Mouse (Mus musculus) right cerebral cortex, adult 2 months (tissue): ENCODE data around the gene Raet1e.
"Not testable (repeated sequence)": the region's sequence is repeated elsewhere in the genome, so short reads cannot be mapped to it uniquely, and the experiment has no call there.

Source experiments
- DNase-seq, 2 experiments: peaks; one replicate each; pipeline ENCODE4 v3.0.0; 2021 to 2022; ENCODE audit warnings: low spot score in 2 of 2

Raet1e gene

DNA sequence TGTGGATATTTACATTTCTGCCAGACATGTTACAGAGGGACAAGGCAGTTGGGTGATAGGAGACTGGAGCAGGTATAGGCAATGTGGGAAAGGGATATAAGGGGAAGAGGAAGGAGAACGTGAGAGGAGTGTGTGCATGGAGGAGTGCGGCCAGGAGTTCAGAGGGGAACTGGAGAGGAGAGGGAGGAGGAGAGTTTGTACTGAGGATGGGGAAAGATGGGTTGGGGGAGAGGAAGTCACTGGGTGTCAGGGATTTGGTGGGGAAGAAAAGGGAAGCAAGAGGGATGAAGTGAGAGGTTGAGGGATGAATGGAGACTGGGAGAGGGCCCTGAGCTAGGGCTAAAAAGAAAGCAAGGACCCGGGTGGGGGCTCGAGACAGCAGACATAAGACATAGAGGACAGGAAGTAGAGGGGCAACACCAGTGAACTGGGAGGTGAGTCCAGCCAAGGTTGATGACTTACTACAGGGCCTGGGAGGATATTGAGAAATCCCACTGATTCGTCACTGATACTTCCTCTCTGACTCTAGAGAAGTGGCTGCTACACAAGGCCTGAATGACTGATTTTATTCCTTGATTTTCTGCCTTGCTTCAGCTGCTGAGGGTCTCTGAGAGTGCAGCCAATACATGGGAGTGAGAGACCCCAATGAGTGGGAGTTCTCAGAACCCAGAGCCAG lies 7.1 kb downstream of the Raet1e start:
- DNase-seq = not testable (repeated sequence)

DNA sequence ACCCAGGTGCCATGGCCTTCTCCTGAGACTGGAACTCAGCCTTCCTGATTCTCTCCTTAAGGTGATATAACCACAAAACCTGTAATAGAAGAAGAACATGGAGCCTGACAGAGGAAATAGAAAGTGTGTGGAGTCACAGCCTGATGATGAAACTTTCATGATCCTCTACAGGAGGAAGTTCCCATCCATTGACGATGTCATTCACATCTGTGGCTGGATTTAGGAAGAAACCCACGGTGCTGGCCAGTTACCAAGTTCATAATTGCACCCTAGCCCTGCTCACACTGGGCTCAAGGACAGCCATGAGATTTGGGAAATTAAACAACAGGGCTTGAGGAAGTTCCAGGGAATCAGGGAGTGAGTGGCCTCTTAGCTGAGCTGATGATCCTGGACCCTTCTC lies 7.7 kb downstream of the Raet1e start:
- not testable (repeated sequence) for DNase-seq

DNA sequence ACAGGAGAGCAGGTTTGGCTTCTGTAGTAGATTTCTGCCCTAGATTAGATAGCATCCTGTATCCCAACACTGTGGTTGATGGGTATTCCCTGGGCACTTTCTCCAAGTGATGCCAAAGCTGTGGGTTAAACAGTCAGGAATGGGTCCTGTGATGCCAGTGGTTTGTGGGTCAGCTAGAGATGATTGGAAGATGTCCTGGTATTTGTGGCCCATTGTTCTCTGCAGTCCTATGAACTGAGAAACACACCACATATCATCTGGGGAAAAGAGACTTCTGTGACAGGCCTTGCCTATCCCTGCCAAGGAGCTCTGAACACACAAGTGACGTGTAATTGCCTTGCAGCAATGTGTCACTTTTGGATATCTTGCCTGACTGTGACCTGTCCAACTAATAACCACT lies 8.7 kb downstream of the Raet1e start:
- not testable (repeated sequence) for DNase-seq

DNA sequence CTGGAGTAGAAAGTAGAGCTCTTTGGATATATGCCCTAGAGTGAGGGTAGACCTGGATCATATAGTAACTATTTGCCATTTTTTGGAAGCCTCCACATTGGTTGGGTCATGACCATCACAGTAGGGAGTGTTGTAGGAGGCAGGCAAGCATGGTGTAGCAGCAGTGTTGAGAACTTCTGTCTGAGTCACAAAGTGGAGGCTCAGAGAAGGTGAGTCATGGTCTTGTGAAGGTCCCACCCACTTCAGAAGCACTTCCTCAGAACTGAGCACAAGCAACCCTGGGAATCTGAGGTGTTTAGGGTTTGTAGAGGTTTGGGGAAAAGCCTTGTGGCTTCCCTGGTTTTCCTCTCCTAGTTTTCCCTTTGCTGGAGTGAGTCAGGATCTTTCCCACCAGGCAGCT lies 10.7 kb downstream of the Raet1e start:
- DNase-seq = not testable (repeated sequence)

DNA sequence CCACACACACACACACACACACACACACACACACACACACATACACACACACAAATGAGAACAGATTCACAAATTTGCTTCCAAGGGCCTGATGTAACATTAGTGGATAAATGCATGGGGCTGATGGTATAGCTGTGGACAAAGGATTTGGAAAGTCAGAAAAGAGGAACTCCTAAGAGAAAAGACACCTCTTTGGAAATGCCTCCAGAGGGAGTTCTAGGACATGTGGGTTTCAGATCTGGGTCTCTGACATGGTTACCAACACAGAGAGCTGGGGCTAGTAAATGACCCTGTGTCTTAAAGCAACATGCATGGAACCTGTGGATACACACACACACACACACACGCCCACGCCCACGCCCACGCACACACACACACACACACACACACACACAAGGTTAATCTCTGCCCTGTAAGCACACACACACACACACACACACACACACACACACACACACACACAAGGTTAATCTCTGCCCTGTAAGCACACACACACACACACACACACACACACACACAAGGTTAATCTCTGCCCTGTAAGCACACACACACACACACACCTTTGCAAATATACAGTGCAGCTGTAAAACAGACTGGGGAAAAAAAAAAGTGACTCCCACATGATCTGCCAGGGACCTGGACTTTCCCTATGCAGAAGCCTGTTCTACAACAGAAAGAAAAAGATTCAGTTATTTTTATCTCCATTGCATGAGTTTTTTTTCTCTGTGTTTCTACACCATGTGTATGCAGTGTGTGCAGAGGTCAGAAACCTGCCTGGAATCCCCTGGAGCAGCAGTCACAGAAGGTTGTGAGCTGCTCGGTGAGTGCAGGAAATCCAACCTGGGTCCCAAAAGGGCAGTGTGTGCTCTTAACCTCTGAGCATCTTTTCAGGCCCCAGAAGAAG lies 14.3 kb downstream of the Raet1e start:
- not testable (repeated sequence) for DNase-seq

DNA sequence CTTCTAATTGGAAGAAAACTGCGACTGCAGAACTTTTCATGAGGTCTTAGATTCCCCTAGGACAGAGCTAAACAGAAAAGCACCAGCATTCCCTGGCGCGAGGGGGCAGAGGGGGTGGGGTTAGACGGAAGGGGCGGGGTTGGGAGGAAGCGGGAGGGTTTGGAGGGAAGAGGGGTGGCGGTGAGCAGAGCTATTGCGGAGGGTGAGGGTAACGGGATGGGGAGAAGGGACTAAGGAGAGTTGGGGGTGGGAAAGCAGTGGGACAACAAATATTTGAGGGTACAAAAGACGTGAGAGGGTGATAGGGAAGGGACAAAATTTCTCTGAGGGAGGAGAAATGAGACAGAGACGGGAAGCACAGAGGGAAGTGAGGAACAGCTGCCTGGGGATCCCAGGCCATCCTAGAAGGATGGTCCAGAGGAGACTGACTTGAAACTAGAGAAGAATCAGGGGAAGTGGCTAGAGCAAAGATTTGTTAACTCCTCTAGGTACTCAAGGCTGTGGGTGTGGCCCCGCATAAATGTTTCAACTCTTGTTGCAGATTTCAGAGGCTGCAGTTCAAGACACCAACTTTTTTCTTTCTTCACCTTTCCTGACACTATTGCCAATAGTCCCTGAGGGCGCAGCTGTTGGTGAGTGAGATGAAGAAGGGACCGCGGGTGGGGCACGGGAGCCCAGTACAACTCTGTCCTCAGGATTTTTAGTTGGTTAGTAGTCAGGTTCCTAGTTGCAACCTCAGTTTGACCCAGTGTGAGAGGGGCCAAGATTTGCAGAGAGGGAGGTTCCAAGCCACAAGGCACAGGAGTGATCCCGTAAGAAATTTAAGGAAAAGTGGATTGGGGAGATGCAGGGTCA lies 15.2 kb downstream of the Raet1e start:
- DNase-seq = not testable (repeated sequence)

DNA sequence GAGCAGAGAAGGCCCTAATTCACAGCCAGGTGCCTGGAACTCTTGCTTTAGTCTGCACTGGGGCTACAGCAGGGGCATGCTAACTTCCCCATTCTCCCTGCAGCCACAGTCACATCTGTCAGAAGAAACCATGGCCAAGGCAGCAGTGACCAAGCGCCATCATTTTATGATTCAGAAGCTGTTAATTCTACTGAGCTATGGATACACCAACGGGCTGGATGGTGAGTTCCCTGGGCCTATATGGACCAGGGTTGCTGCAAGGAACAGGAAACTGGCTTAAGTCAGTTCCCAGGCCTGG lies 15.8 kb downstream of the Raet1e start:
- not testable (repeated sequence) for DNase-seq

DNA sequence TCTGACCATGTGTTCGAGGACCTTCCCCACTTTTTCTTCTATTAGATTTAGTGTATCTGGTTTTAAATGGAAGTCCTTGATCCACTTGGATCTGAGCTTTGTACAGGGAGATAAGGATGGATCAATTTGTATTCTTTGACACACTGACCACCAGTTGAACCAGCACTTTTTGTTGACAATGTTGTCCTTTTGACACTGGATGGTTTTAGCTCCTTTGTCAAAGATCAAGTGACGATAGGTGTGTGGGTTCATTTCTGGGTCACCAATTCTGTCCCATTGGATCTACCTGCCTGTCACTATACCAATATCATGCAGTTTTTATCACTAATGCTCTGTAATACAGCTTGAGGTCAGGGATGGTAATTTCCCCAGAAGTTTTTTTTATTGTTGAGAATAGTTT lies 18.1 kb downstream of the Raet1e start:
- DNase-seq = not testable (repeated sequence)

DNA sequence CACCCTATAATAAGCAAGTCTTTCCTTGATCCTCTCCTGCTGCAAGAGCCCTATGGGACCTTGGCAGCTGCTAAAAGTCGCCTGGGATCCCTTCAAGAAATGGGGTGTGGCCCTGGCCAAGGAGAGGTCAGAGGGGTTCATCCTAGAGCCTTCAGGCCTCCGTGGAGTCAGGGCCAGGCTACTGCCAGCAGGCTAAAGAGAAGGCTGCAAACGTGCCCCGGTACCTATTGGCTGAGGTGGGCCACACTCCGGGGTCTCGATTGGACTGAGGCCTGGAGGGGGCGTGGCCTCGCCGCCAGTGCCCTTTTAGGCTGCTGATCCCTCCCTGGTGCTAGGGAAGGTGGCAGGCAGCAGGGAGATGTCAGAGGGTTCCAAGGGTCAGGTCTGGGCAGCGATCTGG lies 32.7 kb downstream of the Raet1e start:
- DNase-seq = not testable (repeated sequence)

DNA sequence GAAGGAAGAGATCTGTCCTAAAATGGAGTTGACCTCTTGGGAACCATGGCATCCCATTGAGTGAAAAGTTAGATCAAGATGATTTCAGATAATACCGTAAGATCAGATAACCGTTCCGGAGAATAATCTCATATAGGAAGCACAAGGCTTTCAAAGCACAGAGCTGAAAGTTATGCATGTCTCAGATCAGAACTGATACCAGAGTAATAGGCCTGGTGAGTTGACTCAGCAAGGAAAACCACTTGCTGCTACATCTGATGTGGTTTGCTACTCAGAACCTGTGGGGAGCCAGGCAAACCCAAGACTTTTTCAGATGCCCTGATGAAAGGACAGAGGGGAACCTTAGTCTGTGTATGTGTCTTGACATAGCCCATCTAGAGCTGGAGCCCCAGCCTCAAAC lies 43.0 kb downstream of the Raet1e start:
- not testable (repeated sequence) for DNase-seq

DNA sequence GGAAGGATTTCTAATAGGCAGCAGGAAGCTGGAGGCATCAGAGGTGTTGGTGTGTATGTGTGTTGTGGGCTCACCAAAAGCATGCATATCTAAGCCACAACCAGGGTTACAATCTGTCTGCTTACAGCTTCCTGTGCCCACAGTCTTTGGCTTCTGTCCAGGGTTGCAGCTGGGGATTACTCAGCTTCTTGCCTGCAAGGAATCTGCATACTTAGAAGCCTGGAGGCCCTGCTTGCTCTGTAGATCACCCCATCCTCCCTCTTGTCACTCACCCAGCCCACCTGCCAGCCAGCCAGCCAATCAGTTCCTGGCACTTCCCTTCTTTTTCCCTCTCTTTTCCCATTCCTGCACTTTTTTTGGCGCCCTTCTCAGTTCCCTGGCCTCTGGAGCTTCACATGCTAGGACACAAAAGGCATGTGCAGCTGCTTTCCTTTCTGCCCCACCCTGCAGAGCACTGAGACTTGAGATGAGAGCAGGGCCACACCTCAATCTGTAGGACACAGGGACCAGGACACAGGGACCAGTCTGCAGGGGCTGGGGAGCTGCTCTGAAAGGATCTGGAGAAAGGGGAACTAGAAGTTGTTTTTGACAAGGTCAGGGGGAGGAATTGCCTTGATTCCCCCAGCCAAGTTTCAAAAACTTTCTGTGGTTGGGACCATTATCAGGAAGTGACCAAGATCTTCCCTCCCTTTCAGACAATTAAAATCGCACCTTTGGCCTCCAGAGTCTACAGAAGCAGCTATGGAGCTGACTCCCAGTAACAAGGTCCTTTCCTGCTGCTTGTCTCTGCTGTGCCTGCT lies 44.6 kb downstream of the Raet1e start:
- DNase-seq = not testable (repeated sequence)

DNA sequence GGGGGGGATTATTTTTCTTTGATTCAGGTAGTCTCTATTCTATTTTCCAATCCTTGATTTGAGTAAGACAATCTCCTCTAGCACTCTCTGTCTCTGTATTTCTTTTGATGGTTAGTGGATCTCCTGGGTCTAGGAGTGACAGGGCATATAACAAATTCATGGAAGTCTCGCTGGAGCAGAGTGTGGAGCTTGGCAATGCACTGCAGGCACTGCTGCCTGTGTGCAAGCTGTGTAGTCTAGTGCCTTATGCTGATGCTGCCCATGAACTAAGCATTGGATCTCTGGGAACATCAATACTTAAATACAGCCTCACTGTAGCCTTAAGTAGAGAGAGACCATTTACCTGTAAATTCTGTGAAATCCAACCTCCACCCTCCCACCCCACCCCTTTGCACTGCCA lies 48.1 kb downstream of the Raet1e start:
- not testable (repeated sequence) for DNase-seq

DNA sequence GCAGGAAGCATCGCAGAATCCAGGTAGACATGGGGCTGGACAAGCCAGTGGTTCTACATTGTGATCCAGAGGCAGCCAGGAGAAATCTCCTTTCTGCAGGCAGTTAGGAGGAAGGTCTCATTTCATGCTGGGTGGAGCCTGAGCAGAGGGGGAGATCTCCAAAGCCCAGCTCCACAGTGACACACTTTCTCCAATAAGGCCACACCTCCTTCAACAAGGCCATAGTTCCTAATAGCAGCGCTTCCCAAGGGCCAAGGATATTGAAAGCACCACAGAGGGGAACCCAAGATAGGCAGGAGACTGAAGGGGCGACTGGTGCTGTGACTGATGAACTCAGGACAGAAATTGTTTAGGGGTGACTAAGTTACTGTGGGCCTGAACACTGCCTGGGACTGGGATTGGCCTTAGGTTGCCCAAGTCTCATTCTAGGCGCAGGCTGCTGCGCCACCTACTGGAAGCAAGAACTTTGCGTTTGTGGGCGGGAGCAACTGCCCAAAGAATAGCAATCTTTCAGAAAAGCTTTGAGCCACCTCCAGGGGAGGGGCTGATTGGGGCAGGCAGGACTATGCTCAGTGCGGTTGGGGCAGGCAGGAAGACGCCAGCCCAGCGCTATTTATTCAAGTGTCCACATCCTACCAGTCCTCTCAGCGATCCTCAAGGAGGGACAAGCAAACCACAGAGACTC lies 53.8 kb downstream of the Raet1e start:
- DNase-seq = peak; percentile 26 to 33

DNA sequence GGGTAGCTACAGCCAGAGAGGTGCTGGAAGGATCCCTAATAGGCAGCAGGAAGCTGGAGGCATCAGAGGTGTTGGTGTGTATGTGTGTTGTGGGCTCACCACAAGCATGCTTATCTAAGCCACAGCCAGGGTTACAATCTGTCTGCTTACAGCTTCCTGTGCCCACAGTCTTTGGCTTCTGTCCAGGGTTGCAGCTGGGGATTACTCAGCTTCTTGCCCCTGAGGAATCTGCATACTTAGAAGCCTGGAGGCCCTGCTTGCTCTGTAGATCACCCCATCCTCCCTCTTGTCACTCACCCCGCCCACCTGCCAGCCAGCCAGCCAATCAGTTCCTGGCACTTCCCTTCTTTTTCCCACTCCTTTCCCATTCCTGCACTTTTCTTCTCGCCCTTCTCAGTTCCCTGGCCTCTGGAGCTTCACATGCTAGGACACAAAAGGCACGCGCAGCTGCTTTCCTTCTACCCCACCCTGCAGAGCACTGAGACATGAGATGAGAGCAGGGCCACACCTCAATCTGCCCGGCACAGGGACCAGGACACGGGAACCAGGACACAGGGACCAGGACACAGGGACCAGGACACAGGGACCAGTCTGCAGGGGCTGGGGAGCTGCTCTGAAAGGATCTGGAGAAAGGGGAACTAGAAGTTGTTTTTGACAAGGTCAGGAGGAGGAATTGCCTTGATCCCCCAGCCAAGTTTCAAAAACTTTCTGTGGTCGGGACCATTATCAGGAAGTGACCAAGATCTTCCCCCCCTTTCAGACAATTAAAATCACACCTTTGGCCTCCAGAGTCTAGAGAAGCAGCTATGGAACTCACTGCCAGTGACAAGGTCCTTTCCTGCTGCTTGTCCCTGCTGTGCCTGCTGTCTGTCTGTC lies 65.3 kb downstream of the Raet1e start:
- peak; percentile 18 to 20 for DNase-seq

DNA sequence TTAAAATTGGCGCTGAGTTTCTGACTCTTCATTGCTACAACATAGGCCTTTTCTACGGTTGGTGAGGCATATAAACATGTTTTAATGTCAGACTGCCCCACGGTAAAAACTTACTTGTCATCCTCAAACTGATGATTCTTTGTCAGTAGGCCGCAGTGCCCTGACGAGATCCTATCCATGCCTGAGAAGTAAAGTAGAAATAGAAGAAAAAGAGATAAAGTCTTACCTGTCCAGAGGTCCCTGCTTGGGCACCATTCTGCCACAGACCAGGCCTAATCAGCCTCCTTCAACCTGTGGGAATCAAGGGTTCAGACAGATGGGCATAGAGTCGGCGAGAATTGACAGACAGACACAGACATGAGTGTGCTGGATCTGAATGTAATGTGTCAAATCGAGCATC lies 106.7 kb downstream of the Raet1e start:
- DNase-seq = no peak

DNA sequence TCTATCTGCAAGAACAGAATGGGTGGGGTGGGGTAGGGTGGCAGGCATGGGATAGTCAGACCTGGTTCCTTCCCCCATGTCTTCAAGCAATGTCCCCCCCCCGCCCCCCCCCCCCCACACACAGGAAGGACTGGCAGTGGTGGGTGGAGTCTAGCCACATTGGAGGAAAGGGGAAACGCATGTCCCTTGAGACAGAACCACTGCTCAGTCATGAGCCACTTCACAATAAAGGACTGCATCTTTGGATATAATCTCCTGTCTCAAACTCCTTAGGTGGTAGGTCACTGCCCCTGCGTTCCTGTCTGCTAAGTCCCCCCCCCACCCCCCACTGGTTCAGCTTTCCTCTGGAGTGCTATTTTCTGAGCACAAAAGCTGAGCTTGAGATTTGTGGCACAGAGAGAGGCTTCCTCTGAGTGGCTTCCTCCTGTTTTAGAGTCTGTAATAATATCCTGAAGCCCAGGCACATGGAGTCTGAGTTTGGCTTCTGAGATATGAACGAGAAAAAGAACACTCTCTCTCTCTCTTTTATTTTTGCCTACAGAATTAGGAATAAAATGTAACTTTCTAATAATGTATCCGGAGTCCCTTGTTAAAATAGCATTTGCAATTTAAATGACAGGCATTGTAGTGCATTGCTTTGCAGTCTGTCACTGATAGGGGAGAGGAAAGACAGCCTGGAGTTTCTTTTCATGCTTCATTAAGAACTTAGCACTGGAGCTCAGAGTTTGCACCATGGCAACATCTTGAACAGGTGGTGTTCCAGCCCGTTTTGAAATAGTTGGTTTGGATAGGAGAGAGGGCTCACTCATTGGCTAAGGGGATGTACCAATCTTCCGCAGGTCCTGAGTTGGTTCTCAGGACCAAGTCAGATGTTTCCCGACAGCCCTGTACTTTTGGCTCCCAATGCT lies 112.8 kb downstream of the Raet1e start:
- DNase-seq = not testable (repeated sequence)

DNA sequence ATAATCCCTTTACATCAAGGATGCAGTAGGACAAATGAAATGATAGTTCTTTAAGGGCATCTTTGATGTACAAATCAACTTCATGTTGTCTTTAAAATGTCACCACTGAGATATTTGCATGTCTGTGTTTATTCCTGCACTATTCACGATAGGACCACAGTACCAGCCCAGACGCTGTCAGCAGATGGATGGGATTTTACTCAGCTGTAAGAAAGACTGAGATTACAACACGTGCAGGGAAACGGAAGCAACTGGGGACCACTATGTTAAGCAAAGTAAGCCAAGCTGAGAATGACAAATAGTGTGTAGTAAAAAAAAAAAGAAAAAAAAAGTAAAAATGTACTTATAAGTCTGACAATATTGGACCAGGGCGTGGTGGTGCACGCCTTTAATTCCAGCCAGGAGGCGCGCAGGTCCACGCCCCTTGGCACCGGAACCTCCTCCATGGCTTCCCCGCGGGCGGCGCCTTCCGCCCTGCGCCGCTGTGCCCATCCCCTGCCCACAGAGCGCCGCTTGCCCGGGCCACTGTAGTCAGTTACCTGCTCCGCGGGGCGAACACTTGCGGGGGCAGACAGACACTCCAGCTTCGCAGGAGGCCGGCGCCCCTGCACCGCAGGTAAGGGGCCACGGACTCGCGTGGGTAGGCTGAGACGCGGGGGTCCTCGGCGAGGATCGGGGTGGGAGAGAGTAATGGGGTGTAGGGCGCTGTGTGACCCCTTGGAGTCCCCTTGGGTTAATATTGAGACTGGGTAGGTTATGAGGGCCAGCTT lies 114.7 kb downstream of the Raet1e start:
- DNase-seq = not testable (repeated sequence)
